Mouse (Mus musculus): Measurements from ENCODE around the gene Ruvbl1. TPM values are rescaled to one million over a fixed set of nuclear protein-coding genes. Genes with fewer than 3 reads are reported as not detected.

The Ruvbl1 gene
- total and polyA plus RNA-seq, 3 experiments = 156 to 169 (median 159) TPM

- in situ Hi-C loops (cut with MboI; ENCODE audit: low pct_ligation_motif_present, low pct_unique_long_range_greater_than_20kb, low sequenced_read_pairs) = no loop called here
- Histone ChIP-seq H3K36me3 (replicated peaks in 1 of 2; ENCODE audit: control insufficient read depth in 1 of 2, insufficient read depth in 1 of 2, low read length in 1 of 2) (peaks cover 76 to 96% of the 10 kb centered on the region in 2 experiments), H3K4me3 (replicated peaks in 1 of 3; ENCODE audit: low read depth in 2 of 3, low read length in 2 of 3, poor library complexity in 1 of 3) (no peak overlapping the region)
Observed at GRCm38 (mm10) chr6:88485378-88485777, 20.2 kb downstream of the Ruvbl1 start.

GRCm38 (mm10) chr6:88486893-88487292 is 21.7 kb downstream of the Ruvbl1 start:
- in situ Hi-C loops (cut with MboI; ENCODE audit: low pct_ligation_motif_present, low pct_unique_long_range_greater_than_20kb, low sequenced_read_pairs) (no loop called here), dilution Hi-C loops (cut with MboI; ENCODE audit: extremely low pct_ligation_motif_present, extremely low pct_unique_long_range_greater_than_20kb, low sequenced_read_pairs) (no loop called here)
- H3K4me1 ChIP-seq (ENCODE audit: control insufficient read depth in 1 of 2, insufficient read depth in 2 of 2) = peaks cover 0 to 25% of the 10 kb centered on the region in 2 experiments; a peak in 2 of 4 replicates
- no peak overlapping the region for H3K27ac ChIP-seq (ENCODE audit: insufficient read depth, low read depth)
- peaks cover 76 to 96% of the 10 kb centered on the region in 2 experiments for H3K36me3 ChIP-seq (replicated peaks in 1 of 2; ENCODE audit: control insufficient read depth in 1 of 2, insufficient read depth in 1 of 2, low read length in 1 of 2)
- no peak for DNase-seq (ENCODE audit: extremely low read depth)
- no peak overlapping the region for H3K4me3 ChIP-seq (replicated peaks in 1 of 3; ENCODE audit: low read depth in 2 of 3, low read length in 2 of 3, poor library complexity in 1 of 3)
- TF ChIP-seq CTCF (conservative IDR thresholded peaks at IDR 0.05 in 1 of 2, IDR thresholded peaks at IDR 0.05 in 1 of 2; ENCODE audit: low read depth in 2 of 2, low read length in 2 of 2) = peak in 1 of 2 experiments; percentile 61; a peak in 2 of 4 replicates
- TF ChIP-seq RAD21 (IDR thresholded peaks at IDR 0.05; ENCODE audit: low read depth, low read length) = peak; percentile 63
- no peak for TF ChIP-seq ZKSCAN1 (IDR thresholded peaks at IDR 0.05; ENCODE audit: borderline replicate concordance, low read depth, low read length)
- TF ChIP-seq SMC3 (IDR thresholded peaks at IDR 0.05; ENCODE audit: low read depth, low read length) = peak; percentile 48
- no peaks in the 10 kb centered on the region for H3K9me3 ChIP-seq (replicated peaks; ENCODE audit: low read length)
- no peak overlapping the region for H3K4me2 ChIP-seq (ENCODE audit: insufficient read depth, low read depth, poor library complexity, severe bottlenecking)
- no peak overlapping the region for H3K9ac ChIP-seq (ENCODE audit: insufficient read depth, low read depth)
- H3K27me3 ChIP-seq (replicated peaks) = no peaks in the 10 kb centered on the region
- no peaks in the 10 kb centered on the region for H3K79me2 ChIP-seq (replicated peaks; ENCODE audit: control insufficient read depth, extremely low read depth, insufficient read depth, poor library complexity, severe bottlenecking)

More at GRCm38 (mm10) chr6:88485378-88485777, 20.2 kb downstream of the Ruvbl1 start:
- no peak for DNase-seq (ENCODE audit: extremely low read depth)
- Histone ChIP-seq H3K4me2 (ENCODE audit: insufficient read depth, low read depth, poor library complexity, severe bottlenecking) (no peak overlapping the region), H3K9ac (ENCODE audit: insufficient read depth, low read depth) (no peak overlapping the region), H3K79me2 (replicated peaks; ENCODE audit: control insufficient read depth, extremely low read depth, insufficient read depth, poor library complexity, severe bottlenecking) (no peaks in the 10 kb centered on the region), H3K9me3 (replicated peaks; ENCODE audit: low read length) (no peaks in the 10 kb centered on the region), H3K27me3 (replicated peaks) (no peaks in the 10 kb centered on the region), H3K27ac (ENCODE audit: insufficient read depth, low read depth) (no peak overlapping the region), H3K4me1 (ENCODE audit: control insufficient read depth in 1 of 2, insufficient read depth in 2 of 2) (peaks cover 0 to 25% of the 10 kb centered on the region in 2 experiments; a peak in 2 of 4 replicates)
- dilution Hi-C loops (cut with MboI; ENCODE audit: extremely low pct_ligation_motif_present, extremely low pct_unique_long_range_greater_than_20kb, low sequenced_read_pairs) = no loop called here
- no peak for TF ChIP-seq ELF1 (IDR thresholded peaks at IDR 0.05; ENCODE audit: low read depth, low read length)
- TF ChIP-seq MYC (IDR thresholded peaks at IDR 0.05; ENCODE audit: low read depth, low read length) = no peak
- no peak for TF ChIP-seq HCFC1 (IDR thresholded peaks at IDR 0.05; ENCODE audit: low read depth, low read length)
- no peak for TF ChIP-seq E2F4 (IDR thresholded peaks at IDR 0.05; ENCODE audit: insufficient replicate concordance, low read depth, low read length)

- Histone ChIP-seq H3K79me2 (replicated peaks; ENCODE audit: control insufficient read depth, extremely low read depth, insufficient read depth, poor library complexity, severe bottlenecking) (no peaks in the 10 kb centered on the region), H3K4me2 (ENCODE audit: insufficient read depth, low read depth, poor library complexity, severe bottlenecking) (no peak overlapping the region), H3K27ac (ENCODE audit: insufficient read depth, low read depth) (no peak overlapping the region), H3K9me3 (replicated peaks; ENCODE audit: low read length) (no peaks in the 10 kb centered on the region), H3K4me1 (ENCODE audit: control insufficient read depth in 1 of 2, insufficient read depth in 2 of 2) (peaks cover 0 to 25% of the 10 kb centered on the region in 2 experiments; a peak in 2 of 4 replicates), H3K4me3 (replicated peaks in 1 of 3; ENCODE audit: low read depth in 2 of 3, low read length in 2 of 3, poor library complexity in 1 of 3) (no peak overlapping the region), H3K36me3 (replicated peaks in 1 of 2; ENCODE audit: control insufficient read depth in 1 of 2, insufficient read depth in 1 of 2, low read length in 1 of 2) (peaks cover 76 to 96% of the 10 kb centered on the region in 2 experiments), H3K9ac (ENCODE audit: insufficient read depth, low read depth) (no peak overlapping the region), H3K27me3 (replicated peaks) (no peaks in the 10 kb centered on the region)
- in situ Hi-C loops (cut with MboI; ENCODE audit: low pct_ligation_motif_present, low pct_unique_long_range_greater_than_20kb, low sequenced_read_pairs) = no loop called here
- DNase-seq (ENCODE audit: extremely low read depth) = no peak
- TF ChIP-seq UBTF (IDR thresholded peaks at IDR 0.05; ENCODE audit: low read depth, low read length) = no peak
- TF ChIP-seq ZMIZ1 (IDR thresholded peaks at IDR 0.05; ENCODE audit: low read depth, low read length) = no peak
- TF ChIP-seq PAX5 (IDR thresholded peaks at IDR 0.05; ENCODE audit: low read length) = no peak
- TF ChIP-seq KAT2A (IDR thresholded peaks at IDR 0.05; ENCODE audit: insufficient replicate concordance, low read length) = no peak
- no peak for TF ChIP-seq TBP (conservative IDR thresholded peaks at IDR 0.05; ENCODE audit: low read depth, low read length)
- TF ChIP-seq MXI1 (IDR thresholded peaks at IDR 0.05; ENCODE audit: low read depth, low read length) = no peak
- TF ChIP-seq MAX (IDR thresholded peaks at IDR 0.05; ENCODE audit: low read length) = no peak
- TF ChIP-seq JUN (IDR thresholded peaks at IDR 0.05; ENCODE audit: insufficient read depth, low read depth, low read length) = no peak
- no peak for TF ChIP-seq RAD21 (IDR thresholded peaks at IDR 0.05; ENCODE audit: low read depth, low read length)
- no peak for TF ChIP-seq POLR2A (IDR thresholded peaks at IDR 0.05; ENCODE audit: low read depth, low read length)
- TF ChIP-seq MAZ (IDR thresholded peaks at IDR 0.05; ENCODE audit: low read depth, low read length) = no peak
- TF ChIP-seq USF1 (IDR thresholded peaks at IDR 0.05; ENCODE audit: low read depth, low read length) = no peak
- dilution Hi-C loops (cut with MboI; ENCODE audit: extremely low pct_ligation_motif_present, extremely low pct_unique_long_range_greater_than_20kb, low sequenced_read_pairs) = no loop called here
Observed at GRCm38 (mm10) chr6:88489026-88489425, 23.8 kb downstream of the Ruvbl1 start.
